Mouse (Mus musculus): ENCODE measurements around the gene Otor.

GRCm38 (mm10) chr2:143094761-143095160 is 16.5 kb downstream of the Otor start:
- TF ChIP-seq CTCF (IDR thresholded peaks at IDR 0.05; ENCODE audit: low read depth): no peak
- TF ChIP-seq EP300 (optimal IDR thresholded peaks at IDR 0.05): no peak

All from stomach, postnatal 0 days (tissue).